Mouse (Mus musculus) ES-Bruce4 (cell line): ENCODE measurements around the gene Yaf2.

ENCODE experiments used
- CTCF ChIP-seq: IDR thresholded peaks from one replicate; pipeline ENCODE4 v1.8.1; 2011; ENCODE audit warnings: low read depth, low read length
- EP300 ChIP-seq: IDR thresholded peaks from 2 replicates; pipeline ENCODE4 v1.6.1; 2011; ENCODE audit warnings: low read depth, low read length; ENCODE audit not compliant: insufficient read depth

DNA sequence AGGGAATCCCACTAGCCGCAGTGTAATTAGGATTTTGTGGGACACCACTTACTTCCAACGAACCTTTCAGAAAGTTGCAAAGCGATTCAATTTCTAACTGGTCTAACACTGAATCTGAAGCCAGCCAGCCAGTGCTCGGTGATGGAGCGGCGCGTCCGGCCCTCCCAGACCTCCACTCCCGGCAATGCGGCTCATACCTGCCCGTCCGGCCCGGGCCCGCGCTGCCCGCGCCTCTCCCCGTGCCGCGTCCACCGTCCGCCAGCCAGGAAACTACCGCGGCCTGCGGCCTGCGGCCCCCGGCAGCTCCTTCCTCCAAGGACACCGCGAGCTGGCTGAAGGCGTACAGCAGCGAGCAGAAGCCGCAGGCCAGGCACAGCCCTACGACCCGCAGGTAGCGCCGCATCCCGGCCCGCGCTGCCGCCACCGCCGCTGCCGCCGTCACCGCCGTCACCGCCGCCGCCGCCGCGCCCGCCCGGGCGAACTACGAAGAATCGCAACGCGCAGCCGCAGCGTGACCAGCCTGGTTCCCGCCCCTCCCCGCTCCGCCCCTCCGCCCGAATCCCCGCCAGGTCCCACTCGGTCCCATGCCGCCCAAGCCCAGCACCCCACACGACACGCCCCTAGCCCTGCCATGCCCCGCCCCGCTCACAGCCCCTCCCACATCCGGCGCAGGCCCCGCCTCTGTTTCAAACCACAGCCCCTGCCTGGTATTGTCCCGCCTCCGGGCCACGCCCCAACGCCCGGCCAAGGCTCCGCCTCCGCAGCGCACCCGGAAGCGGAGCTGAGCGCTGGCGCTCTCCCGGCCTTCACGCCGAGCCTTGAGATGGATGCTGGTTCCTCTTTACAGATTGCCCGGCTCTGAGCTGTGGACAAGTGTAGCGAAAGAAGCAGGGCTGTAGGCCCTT lies 61.8 kb downstream of the Yaf2 start, which contains the start of gene Gxylt1:
- TF ChIP-seq EP300 (no peak), CTCF (no peak)
